Mouse (Mus musculus) ES-Bruce4 (cell line): ENCODE data around the gene Cryga.

Source experiments
- CTCF ChIP-seq: IDR thresholded peaks from one replicate; pipeline ENCODE4 v1.8.1; 2011; ENCODE audit warnings: low read depth, low read length
- EP300 ChIP-seq: IDR thresholded peaks from 2 replicates; pipeline ENCODE4 v1.6.1; 2011; ENCODE audit warnings: low read depth, low read length; ENCODE audit not compliant: insufficient read depth

- TF ChIP-seq EP300 = no peak
- TF ChIP-seq CTCF = no peak
Observed at GRCm38 (mm10) chr1:65051696-65052095, 51.5 kb downstream of the Cryga start.
